ENCODE assay signal across 28 mouse cellular contexts in the genomic region with DNA sequence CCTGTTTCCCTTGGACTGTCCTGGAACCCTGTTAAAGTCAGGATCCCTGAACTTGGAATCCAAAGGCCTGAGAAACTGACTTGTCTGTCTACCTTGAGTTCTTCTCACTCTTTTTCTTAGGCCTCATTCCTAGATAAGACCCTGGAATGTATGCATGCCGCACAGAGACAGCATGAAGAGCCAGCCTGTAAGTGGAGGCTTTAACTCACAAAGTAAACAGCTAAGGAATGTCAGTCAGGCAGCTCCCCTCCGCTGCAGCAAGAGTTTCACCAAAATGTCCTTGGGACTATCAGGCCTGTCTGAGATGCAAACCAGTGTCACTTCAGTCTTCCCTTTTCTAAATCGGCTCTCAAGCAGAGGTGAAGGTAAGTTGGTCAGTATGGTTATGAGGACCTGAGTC.
DNase-seq lines count a peak whose midpoint lies in the region; ATAC-seq and TF ChIP-seq lines count a peak whose summit lies in the region.
"Had no signal": no experiment of that assay in that cellular context is flagged by ENCODE, and none has a peak within 500 bp of the region (broad histone marks: within the 10 kb centered on the region; RNA-seq: fewer than 3 reads in every experiment).

No protein-coding gene starts in this region.

- DNase-seq in heart, adult 11 months = no peak
- no peak for DNase-seq in heart, adult 2 months
- peak; percentile 44 for DNase-seq in lung, postnatal 0 days (ENCODE audit: low spot score)
- DNase-seq in lung, adult 18-20 months = no peak
- no peak for DNase-seq in testis, postnatal 14 days (ENCODE audit: low spot score)
- DNase-seq: adrenal gland, adult 2 months; adrenal gland, postnatal 36 days; cerebellum, adult 18-20 months; cerebellum, postnatal 14 days; kidney, adult 11 months; kidney, postnatal 14 days; layer of hippocampus, adult 9-11 months; liver, embryonic 13.5 days; right cerebral cortex, postnatal 4 days; thymus, adult 2 months; thymus, postnatal 36 days had no signal

- peak overlapping the region; percentile 77 for H3K27ac ChIP-seq in heart, embryonic 11.5 days (ENCODE audit: low read depth, low read length)
- peak overlapping the region; percentile 77 for H3K27ac ChIP-seq in heart, embryonic 16.5 days (ENCODE audit: low read length)
- no peak overlapping the region for H3K27ac ChIP-seq in heart, adult 2 months
- H3K27ac ChIP-seq in lung, postnatal 0 days (ENCODE audit: low read length) = peak overlapping the region; percentile 72
- H3K27ac ChIP-seq: hindbrain, embryonic 14.5 days; limb, embryonic 10.5 days; limb, embryonic 15.5 days; liver, embryonic 13.5 days; midbrain, embryonic 12.5 days; neural tube, embryonic 13.5 days; stomach, postnatal 0 days had no signal

- TF ChIP-seq EP300 in heart, adult 2 months (IDR thresholded peaks at IDR 0.05; ENCODE audit: insufficient read depth, low read depth, low read length) = no peak
- TF ChIP-seq EP300 in lung, postnatal 0 days (IDR thresholded peaks at IDR 0.05) = peak; percentile 79

- TF ChIP-seq CTCF in heart, adult 2 months (IDR thresholded peaks at IDR 0.05) = no peak
- no peak for TF ChIP-seq CTCF in lung, postnatal 0 days (IDR thresholded peaks at IDR 0.05)

- H3K4me3 ChIP-seq in heart, embryonic 11.5 days (ENCODE audit: low read depth, low read length) = no peak overlapping the region
- H3K4me3 ChIP-seq in heart, embryonic 16.5 days (ENCODE audit: low read length) = no peak overlapping the region
- no peak overlapping the region for H3K4me3 ChIP-seq in heart, adult 2 months
- H3K4me3 ChIP-seq in lung, postnatal 0 days (ENCODE audit: low read depth, low read length) = no peak overlapping the region
- H3K4me3 ChIP-seq: erythroblast, embryonic 14.5 days; limb, embryonic 10.5 days; limb, embryonic 15.5 days; liver, embryonic 13.5 days; megakaryocyte, embryonic 14.5 days; midbrain, embryonic 12.5 days; neural tube, embryonic 13.5 days had no signal

- no peaks in the 10 kb centered on the region; the same call in 1 of the 2 replicates for H3K9me3 ChIP-seq in heart, embryonic 11.5 days (replicated peaks; ENCODE audit: control insufficient read depth, low read length)
- peaks cover under 1% of the 10 kb centered on the region for H3K9me3 ChIP-seq in heart, embryonic 16.5 days (replicated peaks; ENCODE audit: control insufficient read depth, low read length)
- no peaks in the 10 kb centered on the region for H3K9me3 ChIP-seq in lung, postnatal 0 days (ENCODE audit: low read length)
- H3K9me3 ChIP-seq: limb, embryonic 10.5 days; limb, embryonic 15.5 days had no signal

- intact Hi-C loops in heart, adult 2 months (cut with DNase I) = no loop called here

- TF ChIP-seq POLR2A in heart, adult 2 months (IDR thresholded peaks at IDR 0.05; ENCODE audit: insufficient read depth, low read depth, low read length) = no peak

- peaks cover 18% of the 10 kb centered on the region; the same call in 1 of the 2 replicates for H3K4me1 ChIP-seq in heart, embryonic 11.5 days (ENCODE audit: control insufficient read depth, insufficient read depth, low read length)
- H3K4me1 ChIP-seq in heart, embryonic 16.5 days (ENCODE audit: control insufficient read depth, insufficient read depth, low read length) = peaks cover 17% of the 10 kb centered on the region
- H3K4me1 ChIP-seq in heart, adult 2 months (ENCODE audit: control insufficient read depth, insufficient read depth, low read length) = no peaks in the 10 kb centered on the region
- no peaks in the 10 kb centered on the region for H3K4me1 ChIP-seq in lung, postnatal 0 days (ENCODE audit: insufficient read depth, low read depth, low read length)
- H3K4me1 ChIP-seq: limb, embryonic 10.5 days; limb, embryonic 15.5 days; liver, embryonic 13.5 days; midbrain, embryonic 12.5 days; neural tube, embryonic 13.5 days had no signal

- peaks cover 5% of the 10 kb centered on the region for H3K36me3 ChIP-seq in heart, embryonic 11.5 days (ENCODE audit: control insufficient read depth, insufficient read depth, low read length)
- peaks cover 23% of the 10 kb centered on the region for H3K36me3 ChIP-seq in heart, embryonic 16.5 days (ENCODE audit: control insufficient read depth, insufficient read depth)
- H3K36me3 ChIP-seq in heart, adult 2 months (ENCODE audit: control insufficient read depth, insufficient read depth, low read length) = no peaks in the 10 kb centered on the region
- peaks cover 13% of the 10 kb centered on the region; the same call in 1 of the 2 replicates for H3K36me3 ChIP-seq in lung, postnatal 0 days (ENCODE audit: insufficient read depth, low read length)

- H3K79me2 ChIP-seq in heart, adult 2 months (replicated peaks; ENCODE audit: control insufficient read depth, insufficient read depth, low read length) = no peaks in the 10 kb centered on the region

- H3K4me2 ChIP-seq in heart, embryonic 11.5 days = no peak overlapping the region
- H3K4me2 ChIP-seq in heart, embryonic 16.5 days (ENCODE audit: low read depth, low read length) = no peak overlapping the region
- H3K4me2 ChIP-seq in lung, postnatal 0 days (replicated peaks; ENCODE audit: low read depth, low read length) = no peak overlapping the region
- H3K4me2 ChIP-seq: hindbrain, embryonic 14.5 days; limb, embryonic 15.5 days; liver, embryonic 13.5 days; midbrain, embryonic 12.5 days; neural tube, embryonic 13.5 days had no signal

- no peaks in the 10 kb centered on the region for H3K27me3 ChIP-seq in heart, embryonic 11.5 days (ENCODE audit: control insufficient read depth, insufficient read depth, low read length)
- H3K27me3 ChIP-seq in heart, embryonic 16.5 days (ENCODE audit: control insufficient read depth, insufficient read depth, low read length) = no peaks in the 10 kb centered on the region
- no peaks in the 10 kb centered on the region for H3K27me3 ChIP-seq in heart, adult 2 months (ENCODE audit: control insufficient read depth, insufficient read depth, low read length)
- H3K27me3 ChIP-seq in lung, postnatal 0 days (replicated peaks; ENCODE audit: insufficient read depth, low read length) = no peaks in the 10 kb centered on the region
- H3K27me3 ChIP-seq: limb, embryonic 15.5 days; liver, embryonic 13.5 days; megakaryocyte, embryonic 14.5 days; midbrain, embryonic 12.5 days; neural tube, embryonic 13.5 days had no signal

- WGBS in heart, embryonic 11.5 days (ENCODE audit: insufficient replicate concordance) = 22% methylated on average over 3 of the region's 3 CpGs
- WGBS in heart, embryonic 16.5 days = 20% methylated on average over 3 of the region's 3 CpGs
- WGBS in heart, adult 2 months = 47% methylated on average over 3 of the region's 3 CpGs
- WGBS in lung, postnatal 0 days = 39% methylated on average over 3 of the region's 3 CpGs

- 0 out of 2 replicates have a peak, but pooled peaks have one; percentile 33 for ATAC-seq in heart, embryonic 11.5 days (replicated peaks; ENCODE audit: insufficient number of reproducible peaks, low FRiP score, low TSS enrichment)
- ATAC-seq in heart, embryonic 16.5 days (replicated peaks; ENCODE audit: extremely low read depth, insufficient read depth, low FRiP score) = peak; percentile 37; the same call in 1 of the 2 replicates
- ATAC-seq in lung, postnatal 0 days = peak; percentile 88
- ATAC-seq: forebrain, embryonic 16.5 days; inflammation-experienced regulatory T-cells, adult 6 months had no signal

- H3K9ac ChIP-seq in heart, embryonic 11.5 days (ENCODE audit: low read depth, low read length) = no peak overlapping the region
- no peak overlapping the region for H3K9ac ChIP-seq in heart, embryonic 16.5 days (ENCODE audit: low read length)
- no peak overlapping the region for H3K9ac ChIP-seq in heart, adult 2 months (ENCODE audit: low read depth, low read length)
- H3K9ac ChIP-seq in lung, postnatal 0 days (replicated peaks; ENCODE audit: low read depth) = no peak overlapping the region
- H3K9ac ChIP-seq: hindbrain, embryonic 14.5 days; limb, embryonic 15.5 days; liver, embryonic 13.5 days; midbrain, embryonic 12.5 days; neural tube, embryonic 13.5 days had no signal

Comparison
In these comparisons a context has a peak if more than half of its experiments do, and no peak if none do; other contexts are left out.
1. ATAC-seq: peak in every context shown above with its lines; median percentile 88 in lung, postnatal 0 days; 37 in heart, embryonic 16.5 days; 33 in heart, embryonic 11.5 days.